Mouse (Mus musculus) embryonic fibroblast, embryonic 13.5 days (primary cell): ENCODE results near the gene Pan3.

Source experiments
- CTCF ChIP-seq: IDR thresholded peaks from 2 replicates; pipeline ENCODE4 v1.5.1; 2011; ENCODE audit warnings: mild to moderate bottlenecking, control low read depth, low read length, moderate library complexity, borderline replicate concordance; ENCODE audit not compliant: insufficient read depth
- POLR2A ChIP-seq: IDR thresholded peaks from 2 replicates; pipeline ENCODE4 v1.6.1; 2011; ENCODE audit warnings: low read depth, mild to moderate bottlenecking, control low read depth, low read length, moderate library complexity

GRCm38 (mm10) chr5:147484142-147484541, 54.2 kb downstream of the Pan3 start:
- TF ChIP-seq CTCF (no peak), POLR2A (no peak)
